Mouse (Mus musculus) adrenal gland, adult 2 months (tissue): ENCODE measurements around the gene Hes5. TPM values are rescaled to one million over a fixed set of nuclear protein-coding genes. Genes with fewer than 3 reads are reported as not detected.

Source experiments
- DNase-seq: peaks from one replicate; pipeline ENCODE4 v3.0.0; 2021
- polyA plus RNA-seq: library from polyadenylated mRNA; depleted of rRNA; stranded (reverse); fragments of >200 nt; gene quantifications from 2 replicates; pipeline ENCODE4 v1.2.3, GENCODE M21; 2012
- total RNA-seq, 2 experiments: library from RNA; stranded (reverse); gene quantifications; 2 replicates each; pipeline ENCODE4 v1.2.3; 2021

The Hes5 gene
- total and polyA plus RNA-seq, 3 experiments, result not detected

- DNase-seq, result no peak
Measured at GRCm38 (mm10) chr4:154942632-154943322, 17.9 kb upstream of the Hes5 start.

GRCm38 (mm10) chr4:154943323-154944039, 17.2 kb upstream of the Hes5 start:
- DNase-seq, result no peak

GRCm38 (mm10) chr4:154944121-154944590, 16.6 kb upstream of the Hes5 start:
- DNase-seq, result peak; percentile 84

- peak; percentile 85 for DNase-seq
Measured at GRCm38 (mm10) chr4:154946319-154946718, 14.4 kb upstream of the Hes5 start.

- DNase-seq, result no peak
Measured at GRCm38 (mm10) chr4:154948066-154948939, 12.4 kb upstream of the Hes5 start.

- DNase-seq, result no peak
Measured at GRCm38 (mm10) chr4:154948940-154949588, 11.7 kb upstream of the Hes5 start.

- no peak for DNase-seq
Measured at GRCm38 (mm10) chr4:154949589-154949982, 11.1 kb upstream of the Hes5 start.

GRCm38 (mm10) chr4:154952461-154953241, 8.1 kb upstream of the Hes5 start:
- no peak for DNase-seq

GRCm38 (mm10) chr4:154956604-154957003, 4.1 kb upstream of the Hes5 start:
- DNase-seq, result no peak

- no peak for DNase-seq
Measured at GRCm38 (mm10) chr4:154957289-154957993, 3.3 kb upstream of the Hes5 start.

- no peak for DNase-seq
Measured at GRCm38 (mm10) chr4:154958171-154958570, 2.6 kb upstream of the Hes5 start.

GRCm38 (mm10) chr4:154958621-154959020, 2.1 kb upstream of the Hes5 start:
- DNase-seq, result no peak

GRCm38 (mm10) chr4:154960021-154960689, 568 bp upstream of the Hes5 start:
- DNase-seq, result no peak

- peak; percentile 61 for DNase-seq
Measured at GRCm38 (mm10) chr4:154961226-154961738, 559 bp downstream of the Hes5 start.

GRCm38 (mm10) chr4:154961911-154962310, 1.2 kb downstream of the Hes5 start:
- DNase-seq, result no peak

GRCm38 (mm10) chr4:154962683-154963082, 2.0 kb downstream of the Hes5 start:
- no peak for DNase-seq

- no peak for DNase-seq
Measured at GRCm38 (mm10) chr4:154963190-154963836, 2.6 kb downstream of the Hes5 start.

- peak; percentile 94 for DNase-seq
Measured at GRCm38 (mm10) chr4:154963901-154964580, 3.3 kb downstream of the Hes5 start, which contains the start of gene Pank4. Pank4 (plus strand) TSS chr4:154964123.
